Mouse (Mus musculus) 3T3-L1 (cell line): ENCODE results near the gene Slc2a4.
"Not testable (repeated sequence)": the region's sequence is repeated elsewhere in the genome, so short reads cannot be mapped to it uniquely, and the experiment has no call there.

Source experiments
- DNase-seq: peaks from one replicate; pipeline ENCODE4 v3.0.0-alpha.2; 2015; ENCODE audit warnings: low read depth, low spot score

Slc2a4 gene

DNA sequence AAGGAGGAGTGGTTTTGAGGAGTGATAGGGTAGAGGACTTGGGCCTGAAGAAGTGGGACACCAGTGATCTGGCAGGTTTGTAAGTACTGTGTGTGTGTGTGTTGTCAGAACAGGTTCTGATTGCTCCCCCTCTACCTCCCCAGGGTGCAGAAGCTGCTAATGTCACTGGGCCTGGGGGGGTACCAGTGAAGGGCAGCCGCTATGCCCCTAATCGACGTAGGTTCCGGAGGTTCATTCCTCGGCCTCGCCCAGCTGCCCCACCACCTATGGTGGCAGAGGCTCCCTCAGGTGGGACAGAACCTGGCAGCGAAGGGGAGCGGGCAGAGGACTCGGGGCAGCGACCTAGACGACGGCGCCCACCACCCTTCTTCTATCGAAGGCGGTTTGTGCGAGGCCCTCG lies 8.3 kb downstream of the Slc2a4 start:
- no peak for DNase-seq

DNA sequence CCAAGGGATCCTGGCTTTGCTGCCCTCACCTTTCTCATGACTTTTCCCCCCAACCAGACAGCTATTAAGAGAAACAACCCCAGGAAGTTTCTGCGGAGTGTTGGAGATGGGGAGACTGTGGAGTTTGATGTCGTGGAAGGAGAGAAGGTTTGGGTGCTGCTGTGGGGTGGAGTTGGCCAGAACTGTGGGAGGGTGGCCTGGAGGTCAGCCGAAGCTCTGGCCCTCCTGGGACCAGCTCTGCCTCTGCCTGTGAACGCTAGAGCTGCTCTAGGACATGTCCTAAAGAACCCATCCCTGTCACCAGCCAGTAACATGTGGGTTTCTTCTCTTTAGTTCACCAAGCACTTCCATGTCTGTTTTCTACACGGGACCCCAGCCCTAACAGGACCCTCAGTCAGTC lies 8.8 kb downstream of the Slc2a4 start:
- no peak for DNase-seq

DNA sequence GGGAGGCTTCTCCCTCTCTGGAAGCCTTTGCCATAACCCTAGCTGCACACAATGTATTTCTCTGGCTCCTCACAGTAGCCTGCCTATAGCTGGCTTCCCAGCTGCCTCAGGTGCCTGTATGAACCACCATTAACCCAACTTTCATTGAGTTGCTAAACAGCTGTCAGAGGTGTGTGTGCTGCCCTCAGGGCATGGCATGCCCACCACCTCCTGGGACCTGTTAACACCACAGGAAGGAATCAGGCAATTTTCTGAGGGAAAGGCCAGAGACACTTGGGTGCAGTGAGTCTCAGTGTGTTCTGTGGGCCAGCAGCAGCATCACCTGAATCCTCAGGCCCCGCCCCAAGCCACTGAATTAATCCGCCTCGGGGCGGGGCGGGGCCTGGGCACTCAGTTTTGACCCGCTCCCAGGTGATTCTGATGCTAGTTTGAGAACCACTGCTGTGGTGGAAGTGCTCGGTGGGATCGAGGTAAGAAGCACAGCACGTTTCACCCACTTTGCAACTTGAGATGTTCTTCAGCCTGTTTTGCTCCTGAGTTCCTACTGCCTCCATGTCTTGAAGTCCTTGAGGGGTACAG lies 9.5 kb downstream of the Slc2a4 start:
- no peak for DNase-seq

DNA sequence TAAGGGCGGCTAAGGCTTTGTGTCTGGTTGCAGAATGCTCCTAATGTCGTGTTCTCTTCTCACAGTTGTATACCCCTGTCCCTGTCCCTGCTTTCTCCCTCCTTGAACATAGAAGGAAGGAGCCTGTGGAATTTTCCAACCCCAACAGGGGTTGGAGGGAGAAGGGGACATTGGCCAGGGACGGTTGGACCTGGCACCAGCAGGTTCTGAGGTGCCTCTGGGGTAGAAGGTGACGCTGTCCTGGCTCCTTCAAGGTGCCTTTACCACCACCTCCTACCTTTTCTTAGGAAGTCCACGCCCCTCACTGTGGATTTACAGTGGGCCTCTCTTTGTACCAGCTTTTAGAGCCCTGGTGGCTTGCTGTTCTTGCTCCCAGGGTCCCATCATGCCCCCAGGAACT lies 10.2 kb downstream of the Slc2a4 start:
- no peak for DNase-seq

DNA sequence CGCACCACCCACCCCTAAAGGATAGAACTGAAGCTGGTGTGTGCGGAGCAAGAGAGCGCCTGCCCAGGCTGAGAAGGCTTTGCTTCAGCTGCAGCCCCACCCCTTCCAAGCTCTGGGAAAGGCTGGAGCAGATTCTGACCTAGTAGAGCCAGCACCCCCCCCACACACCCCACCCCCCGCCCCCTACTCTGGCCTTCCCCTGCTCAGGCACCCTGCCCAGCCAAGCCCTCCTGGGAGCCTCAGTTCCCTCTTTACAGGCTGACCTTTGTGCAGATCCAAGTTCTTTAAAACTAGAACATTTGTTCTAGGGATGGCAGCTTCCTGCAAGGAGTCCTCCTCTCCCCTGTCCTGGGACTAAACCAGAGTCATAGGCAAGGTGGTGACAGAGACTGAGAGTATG lies 10.6 kb downstream of the Slc2a4 start:
- no peak for DNase-seq

DNA sequence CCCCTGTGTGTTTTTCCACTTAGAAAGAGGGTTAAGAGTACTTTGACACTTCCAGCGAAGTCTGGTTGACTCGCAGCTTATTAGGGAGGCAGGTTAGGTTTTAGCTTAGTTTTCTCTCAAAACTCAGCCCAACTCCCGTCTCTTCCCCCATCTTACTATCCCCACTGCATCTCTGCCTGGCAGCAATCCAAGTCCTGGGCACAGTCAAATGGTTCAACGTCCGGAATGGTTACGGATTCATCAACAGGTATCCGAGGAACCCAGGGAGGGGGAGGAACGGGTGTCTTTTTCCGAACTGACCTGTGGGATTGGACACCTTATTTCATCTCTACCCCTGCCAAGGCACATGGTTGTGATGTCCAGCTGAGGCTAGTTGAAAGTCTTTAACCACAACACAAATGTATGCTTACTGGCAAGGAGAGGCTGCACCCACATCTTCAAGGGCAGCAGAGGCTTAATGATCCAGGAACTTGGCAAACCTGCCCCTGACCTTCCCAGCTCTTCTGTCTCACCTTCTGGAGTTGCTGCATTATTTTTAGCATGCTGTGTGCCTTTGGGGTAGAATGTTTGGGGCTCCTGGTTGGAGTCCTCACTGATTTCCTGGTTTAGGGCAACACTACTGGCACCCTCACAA lies 11.2 kb downstream of the Slc2a4 start:
- no peak for DNase-seq

DNA sequence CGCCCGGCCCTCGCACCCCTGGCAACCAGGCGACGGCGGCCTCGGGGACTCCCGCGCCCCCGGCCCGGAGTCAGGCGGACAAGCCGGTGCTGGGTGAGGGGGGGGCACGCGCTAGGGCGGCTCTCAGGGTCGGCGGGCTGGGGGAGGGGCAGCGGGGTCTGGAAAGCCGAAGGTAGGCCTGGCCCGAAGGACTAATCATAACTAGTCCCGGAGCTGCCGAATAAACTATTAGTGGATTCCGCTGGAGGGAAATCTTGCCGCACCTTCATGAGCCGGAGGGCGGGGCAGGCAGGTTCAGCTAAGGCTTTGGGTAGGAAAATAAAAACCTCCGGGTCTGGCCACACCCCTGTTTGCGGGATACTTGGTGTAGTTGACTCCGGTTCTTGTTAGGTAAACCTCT lies 11.8 kb downstream of the Slc2a4 start:
- DNase-seq, result no peak

DNA sequence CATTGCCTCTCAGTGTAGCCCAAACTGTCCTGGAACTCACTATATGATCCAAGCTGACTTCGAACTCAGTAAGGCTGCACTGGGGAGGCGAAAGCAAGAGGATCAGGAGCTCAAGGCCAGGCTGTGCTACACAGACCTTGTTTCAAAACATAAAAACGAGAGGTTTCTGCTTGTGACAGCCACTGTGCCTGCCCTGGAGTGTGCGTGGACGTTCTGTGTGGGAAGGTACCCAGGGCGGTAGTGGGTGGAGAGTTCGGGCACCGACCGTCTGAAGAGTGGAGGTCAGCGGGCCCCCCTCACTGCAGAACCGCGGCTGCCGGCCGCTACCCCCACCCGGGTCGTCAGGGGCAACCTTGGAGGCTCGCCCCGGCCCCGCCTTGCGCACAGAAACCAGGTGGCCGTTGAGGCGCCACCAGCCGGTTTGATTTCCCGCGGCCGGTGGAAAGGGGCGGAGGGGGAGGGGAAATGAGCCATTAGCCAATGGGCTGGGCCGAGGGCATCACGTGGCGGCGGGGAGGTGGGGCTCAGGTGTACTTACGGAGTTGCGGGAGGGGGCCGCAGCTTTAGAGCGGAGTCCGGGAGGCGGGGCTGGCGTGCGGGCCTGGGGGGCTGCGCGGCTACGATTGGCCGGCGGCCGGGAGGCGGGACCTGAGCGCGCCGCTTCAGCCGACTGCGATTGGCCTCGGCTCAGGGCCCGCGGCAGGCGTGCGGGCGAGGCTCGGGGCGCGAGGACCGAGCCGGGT lies 12.7 kb downstream of the Slc2a4 start, which contains the start of gene Ybx2:
Ybx2 (plus strand) TSS at position 660 of the 743 bp plus-strand sequence.
- no peak for DNase-seq

DNA sequence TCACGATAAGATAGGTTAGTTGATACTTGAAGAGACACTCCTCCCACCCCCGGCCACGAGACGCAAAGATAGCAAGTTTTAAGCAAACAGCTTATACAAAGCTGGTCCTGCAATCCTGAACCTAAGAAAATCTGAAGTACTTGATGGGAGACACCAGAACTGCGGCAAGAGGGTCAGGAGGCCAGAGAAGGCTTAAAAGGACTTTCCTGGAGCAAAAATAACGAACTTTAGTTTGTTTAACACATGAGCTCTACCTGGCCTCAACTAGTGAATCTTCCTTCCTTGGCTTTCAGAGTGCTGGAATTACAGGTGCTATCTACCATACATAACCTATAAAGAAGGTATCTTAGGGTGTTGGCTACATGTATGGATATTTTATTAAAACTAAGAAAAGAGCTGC lies 13.3 kb downstream of the Slc2a4 start:
- DNase-seq, result no peak

DNA sequence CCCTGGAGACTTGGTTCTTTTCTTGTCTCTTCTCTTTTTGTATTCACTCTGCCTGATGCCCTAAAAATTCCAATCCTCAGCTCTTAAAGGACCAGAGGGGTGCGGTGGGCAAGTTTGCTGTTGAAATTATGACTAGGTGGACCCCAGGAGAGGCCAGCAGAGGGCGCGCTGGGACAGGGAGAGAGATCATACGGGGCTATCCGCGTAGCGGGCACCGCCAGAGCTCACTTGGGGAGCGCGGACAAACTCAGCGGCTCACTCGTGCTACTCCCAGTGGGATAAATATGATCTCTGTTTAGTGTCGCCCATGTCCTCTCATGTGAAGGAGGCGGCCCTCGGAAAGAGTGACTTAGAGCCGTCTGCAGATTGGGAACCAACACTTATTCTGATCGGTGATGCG lies 13.8 kb downstream of the Slc2a4 start:
- peak; percentile 86 for DNase-seq

DNA sequence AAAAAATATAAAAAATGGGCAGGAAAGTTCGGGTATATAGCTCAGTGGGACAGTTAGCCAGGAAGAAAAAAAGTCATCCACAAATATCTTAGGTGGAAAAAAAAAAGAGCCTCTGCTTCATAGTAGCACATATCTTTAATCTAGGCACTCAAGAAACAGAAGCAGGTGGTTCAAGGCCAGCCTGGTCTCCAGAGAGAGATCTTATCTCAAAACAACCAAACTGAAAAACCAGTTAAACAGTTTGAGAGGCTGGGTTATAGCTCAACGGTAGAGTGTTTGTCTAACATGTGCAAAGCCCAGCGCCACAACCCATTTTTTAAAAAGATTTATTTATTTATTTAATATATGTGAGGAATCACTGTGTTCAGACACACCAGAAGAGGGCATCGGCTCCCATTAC lies 14.9 kb downstream of the Slc2a4 start:
- DNase-seq, result no peak

DNA sequence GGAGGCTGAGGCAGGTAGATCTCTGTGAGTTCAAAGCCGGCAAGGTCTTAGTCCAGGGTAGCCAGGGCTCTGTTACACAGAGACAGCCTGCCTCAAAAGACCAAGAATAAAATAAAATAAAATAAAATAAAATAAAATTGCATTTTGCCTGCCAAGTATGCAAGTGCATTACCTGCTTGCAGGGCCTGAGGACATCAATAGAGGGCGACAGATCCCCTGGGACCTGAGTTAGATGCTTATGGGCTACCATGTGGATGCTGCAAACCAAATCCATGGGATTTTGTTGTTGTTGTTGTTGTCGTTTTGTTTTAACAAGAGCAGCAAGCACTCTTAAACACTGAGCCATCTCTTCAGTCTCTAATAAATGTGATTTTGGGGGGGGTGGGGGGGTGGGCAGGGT lies 15.7 kb downstream of the Slc2a4 start:
- no peak for DNase-seq

DNA sequence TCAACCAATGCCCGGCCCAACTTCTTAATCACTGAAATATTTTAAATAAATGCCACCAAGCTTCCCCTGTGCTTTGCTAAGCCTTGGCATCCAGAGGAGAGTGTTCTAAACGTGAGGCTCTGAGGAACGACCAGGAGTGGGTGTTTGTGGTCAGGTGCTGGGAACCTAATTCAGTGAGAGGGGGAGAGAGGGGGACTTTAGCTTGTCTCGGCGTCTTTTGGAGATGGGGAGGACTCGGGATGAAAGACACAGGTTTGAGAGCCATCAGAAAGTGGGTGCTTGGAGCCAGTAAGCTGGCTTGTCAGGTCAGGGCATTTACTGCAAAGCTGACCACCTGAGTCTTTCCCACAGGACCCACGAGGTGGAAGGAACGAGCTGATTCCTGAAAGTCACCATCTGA lies 16.2 kb downstream of the Slc2a4 start:
- DNase-seq, result no peak

DNA sequence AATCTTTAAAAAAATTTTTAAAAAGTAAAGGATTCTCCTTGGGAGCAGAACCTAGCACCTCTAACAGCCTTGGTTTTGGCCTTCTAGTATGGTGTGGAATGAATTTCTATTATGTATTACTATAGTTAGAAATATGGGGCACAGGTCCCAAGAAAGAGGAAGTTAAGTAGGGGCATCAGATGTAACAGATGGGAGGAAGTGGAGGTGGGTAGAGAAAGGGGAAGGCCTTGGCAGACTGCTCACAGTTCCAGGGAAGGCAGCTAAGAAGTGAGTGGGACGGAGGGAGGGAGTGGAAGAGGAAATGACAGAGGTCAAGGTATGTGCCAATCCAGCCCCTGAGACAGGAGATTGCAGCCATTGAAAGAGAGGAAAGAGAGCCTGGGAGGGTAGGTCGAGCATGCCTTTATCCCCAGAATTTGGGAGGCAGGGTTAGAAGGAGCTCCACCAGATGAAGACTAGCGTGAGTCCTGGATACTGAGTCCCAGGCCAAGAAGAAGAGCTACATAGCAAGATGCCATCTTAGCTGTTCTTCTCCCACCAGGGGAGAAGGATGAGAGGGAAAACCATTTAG lies 16.9 kb downstream of the Slc2a4 start:
- DNase-seq, result no peak

DNA sequence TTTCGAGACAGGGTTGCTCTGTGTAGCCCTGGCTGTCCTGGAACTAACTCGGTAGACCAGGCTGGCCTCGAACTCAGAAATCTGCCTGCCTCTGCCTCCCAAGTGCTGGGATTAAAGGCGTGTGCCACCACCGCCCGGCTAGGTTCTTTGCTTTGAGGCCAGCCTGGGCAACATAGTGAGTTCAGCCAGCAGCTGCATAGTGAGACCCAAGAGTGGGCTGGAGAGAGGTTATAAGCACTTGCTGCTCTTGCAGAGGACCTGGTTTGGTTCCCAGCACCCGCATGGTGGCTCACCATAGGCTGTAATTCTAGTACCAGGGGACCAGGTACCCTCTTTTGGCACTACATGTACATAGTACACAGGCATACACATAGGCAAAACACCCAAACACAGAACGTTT lies 17.8 kb downstream of the Slc2a4 start:
- DNase-seq, result not testable (repeated sequence)

DNA sequence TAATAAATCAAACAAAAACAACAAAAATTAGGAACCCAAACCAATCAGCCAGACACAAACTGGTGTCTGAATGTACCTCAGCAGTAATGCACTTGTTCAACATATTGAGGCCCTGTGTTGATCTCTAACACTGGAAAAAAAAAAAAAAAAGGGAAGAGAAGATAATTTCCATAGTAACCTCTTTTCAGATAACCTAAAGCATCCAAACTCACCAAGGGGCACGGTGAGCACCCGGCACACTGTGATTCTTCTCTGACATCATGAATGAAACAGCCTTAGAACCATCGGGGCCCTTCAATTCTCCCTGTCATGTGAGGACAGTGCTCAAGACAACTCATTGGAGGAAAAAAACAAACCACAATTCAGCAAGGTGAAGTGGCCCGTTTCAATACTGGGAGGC lies 18.3 kb downstream of the Slc2a4 start:
- DNase-seq, result no peak

DNA sequence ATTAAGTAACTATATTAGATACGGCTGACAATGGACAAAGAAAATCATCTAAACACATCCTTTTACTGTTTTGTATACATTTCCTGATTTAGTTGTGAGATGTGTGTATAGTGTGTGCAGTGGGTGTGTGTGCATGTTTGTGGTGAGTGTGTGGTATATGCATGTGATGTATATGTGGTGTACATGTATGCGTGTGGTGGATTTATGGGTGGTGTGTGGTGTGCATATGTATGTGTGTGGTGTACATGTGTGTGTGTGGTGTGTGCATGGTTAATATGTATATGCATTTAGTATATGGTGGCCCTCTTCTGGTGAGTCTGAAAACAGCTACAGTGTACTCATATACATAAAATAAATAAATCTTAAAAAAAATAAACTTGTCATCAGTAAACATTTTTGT lies 20.5 kb downstream of the Slc2a4 start:
- no peak for DNase-seq

DNA sequence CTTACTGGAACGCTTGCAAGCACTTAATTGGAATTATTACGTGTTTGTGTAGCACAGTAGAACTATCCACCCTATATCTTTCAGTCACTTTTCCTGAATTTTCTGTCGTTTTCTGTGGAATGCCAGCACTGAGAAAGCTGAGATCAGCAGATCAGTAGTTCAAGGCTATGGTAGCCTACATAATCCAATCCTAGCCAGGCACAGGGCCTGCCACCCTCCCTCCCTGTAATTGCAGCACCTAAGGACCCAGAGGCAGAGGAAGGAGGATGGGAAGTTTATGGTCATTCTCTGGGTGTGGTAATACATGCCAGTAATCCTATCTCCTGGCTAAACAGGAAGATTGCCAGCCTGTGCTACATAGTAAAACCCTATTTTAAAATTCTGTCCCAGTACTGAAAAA lies 25.2 kb downstream of the Slc2a4 start:
- no peak for DNase-seq

DNA sequence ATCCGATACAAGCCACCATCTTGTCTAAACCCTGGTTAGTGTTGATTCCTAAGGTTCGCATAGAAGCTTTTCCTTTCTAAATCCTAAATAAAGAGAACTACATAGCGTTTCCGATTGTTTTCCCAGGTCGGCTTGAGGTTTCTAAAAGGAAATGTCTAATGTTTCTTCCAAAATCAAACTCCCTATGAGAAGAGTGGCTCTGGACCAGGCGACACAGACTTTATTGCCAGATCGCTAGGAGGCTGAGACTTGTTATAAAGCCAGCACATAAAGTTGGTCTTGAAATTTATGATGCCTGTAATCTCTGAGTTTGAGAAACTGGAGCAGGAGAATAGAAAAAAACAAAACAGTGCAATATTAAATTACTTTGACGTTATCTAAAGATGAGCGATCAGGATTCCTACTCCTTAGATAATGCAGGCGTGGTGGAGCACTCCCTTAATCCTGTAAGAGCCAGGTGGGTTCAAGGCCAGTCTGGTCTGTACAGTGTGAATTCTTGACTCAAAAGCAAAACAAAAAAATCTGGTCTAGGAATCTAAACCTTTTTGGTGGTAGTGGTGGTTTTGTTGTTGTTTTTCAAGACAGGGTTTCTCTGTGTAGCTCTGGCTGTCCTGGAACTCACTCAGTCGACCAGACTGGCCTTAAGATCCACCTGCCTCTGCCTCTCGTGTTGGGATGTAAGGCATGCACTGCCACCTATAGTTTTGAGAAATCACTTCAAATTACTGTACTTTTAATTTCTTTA lies 25.8 kb downstream of the Slc2a4 start:
- peak; percentile 44 for DNase-seq

DNA sequence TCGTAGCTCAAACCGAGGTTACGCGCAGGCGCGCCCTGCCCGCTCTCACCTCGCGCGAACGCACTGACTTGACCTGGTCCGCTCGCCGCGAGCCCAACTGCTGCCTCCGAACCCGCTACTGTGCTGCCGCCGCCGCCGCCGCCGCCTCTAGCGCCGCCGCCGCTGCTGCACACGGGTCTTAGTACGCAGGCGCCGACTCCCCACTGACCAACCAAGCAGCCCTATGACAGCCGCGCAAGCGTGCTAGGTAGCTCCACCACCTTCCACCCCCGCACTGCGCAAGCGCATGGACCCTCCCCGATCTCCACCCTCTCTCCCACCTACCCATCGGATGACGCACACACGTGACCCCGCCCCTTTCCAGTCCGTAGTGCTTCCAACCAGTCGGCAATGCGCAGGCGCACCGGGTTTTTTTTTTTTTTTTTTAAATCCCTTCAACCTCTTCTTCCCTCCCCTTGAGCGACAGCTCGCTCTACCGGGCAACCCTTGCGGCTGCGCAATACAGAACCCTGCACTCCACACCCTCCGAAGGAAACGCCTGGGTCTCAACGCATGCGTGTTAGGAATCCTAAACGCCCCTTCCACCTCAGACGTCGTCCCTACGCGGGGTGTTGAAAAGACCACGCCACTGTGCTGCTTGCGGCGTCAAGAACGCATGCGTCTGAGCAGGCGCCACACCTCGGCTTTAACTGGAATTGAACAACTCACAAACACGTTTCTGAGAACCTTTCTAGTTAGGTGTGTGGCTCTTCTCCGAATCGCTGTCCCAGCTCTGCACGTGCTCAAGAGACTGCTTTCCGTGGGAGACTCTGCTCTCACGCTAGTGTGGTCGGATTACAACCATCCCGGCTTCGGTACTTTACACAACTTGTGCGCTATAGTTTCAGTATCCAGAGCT lies 26.6 kb downstream of the Slc2a4 start, which contains the start of gene Eif5a:
Eif5a (minus strand) TSS at position 845 of the 898 bp plus-strand sequence.
- DNase-seq, result peak; percentile 100
